Mouse (Mus musculus) layer of hippocampus, adult 11-12 months (tissue): Measurements from ENCODE around the gene Fastkd2.
A peak's percentile ranks its signal among the peaks of the same experiment; 100 is the strongest.

Source experiments
- DNase-seq: peaks from one replicate; pipeline ENCODE4 v3.0.0; 2022; ENCODE audit warnings: low spot score

Gene Fastkd2

DNA sequence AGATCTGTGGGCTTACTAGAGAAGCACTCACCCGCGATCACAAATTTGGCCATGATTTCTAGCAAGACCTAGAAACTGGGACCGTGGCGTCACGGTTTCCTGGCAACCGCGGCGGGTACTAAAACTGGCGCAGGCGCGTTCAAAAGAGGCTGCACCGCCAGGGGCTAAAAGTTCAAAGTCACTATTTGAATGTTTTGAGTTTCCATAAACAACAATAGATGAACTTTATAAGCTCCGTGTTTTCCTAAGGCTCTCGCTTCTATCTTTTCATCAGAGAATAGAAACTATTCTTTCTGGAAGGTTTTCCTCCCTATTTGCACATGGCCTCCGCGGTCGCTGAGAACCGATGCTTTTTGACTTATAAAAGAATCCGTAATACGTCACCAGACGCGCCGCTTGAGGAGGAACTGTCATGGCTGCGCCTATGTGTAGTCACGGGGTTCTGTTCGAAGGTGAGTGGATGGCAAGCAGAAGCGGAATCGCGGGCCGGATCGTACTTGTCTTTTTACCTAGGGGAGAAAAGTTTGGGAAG lies at the start of gene Fastkd2, which contains the start of gene Mdh1b:
Gene Fastkd2 (plus strand): TSS at position 375 of the 532 bp plus-strand sequence.
Gene Mdh1b (minus strand): TSS at position 79 of the 532 bp plus-strand sequence.
- DNase-seq: peak; percentile 93

DNA sequence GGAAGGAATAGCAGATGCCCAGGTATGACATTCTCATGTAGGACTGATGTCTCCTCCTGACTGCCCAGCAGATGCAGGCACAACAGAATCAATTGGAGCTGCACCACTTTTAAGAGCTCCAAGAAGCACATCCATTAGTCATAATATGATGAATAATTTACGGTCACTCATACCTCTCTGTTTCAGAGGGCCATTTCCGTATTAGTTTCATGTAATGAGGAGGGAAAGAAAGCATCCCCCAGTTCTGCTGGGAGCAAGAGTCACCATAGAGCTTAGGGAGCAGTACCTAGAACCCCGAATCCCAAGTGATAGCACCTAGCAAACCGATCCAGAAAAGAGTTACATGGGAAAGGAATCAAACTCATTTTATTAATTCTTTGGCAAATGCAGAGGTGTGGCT lies 43.6 kb upstream of the Fastkd2 start, which contains the start of gene Dytn:
Gene Dytn (minus strand): TSS at position 101 of the 400 bp plus-strand sequence.
- DNase-seq: no peak

DNA sequence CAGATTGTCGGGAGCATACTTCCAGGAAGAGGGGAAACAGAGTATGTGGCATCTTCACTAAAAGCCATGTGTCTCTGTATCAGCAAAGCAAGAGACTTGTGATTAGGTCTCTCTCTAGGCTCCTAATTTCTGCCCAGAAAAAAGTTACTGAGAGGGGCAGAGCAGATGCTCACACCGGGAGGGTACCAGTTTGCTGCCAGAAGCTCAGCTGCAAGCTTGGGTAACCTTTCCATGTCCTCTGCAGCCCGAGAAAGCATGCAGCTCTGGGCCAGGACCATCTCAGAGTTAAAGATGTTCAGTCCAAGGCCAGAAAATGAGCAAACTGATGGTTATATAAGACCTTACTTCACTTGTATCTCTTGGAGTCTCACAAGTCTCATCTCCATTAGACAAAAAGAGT lies 33.6 kb upstream of the Fastkd2 start:
- no peak for DNase-seq

DNA sequence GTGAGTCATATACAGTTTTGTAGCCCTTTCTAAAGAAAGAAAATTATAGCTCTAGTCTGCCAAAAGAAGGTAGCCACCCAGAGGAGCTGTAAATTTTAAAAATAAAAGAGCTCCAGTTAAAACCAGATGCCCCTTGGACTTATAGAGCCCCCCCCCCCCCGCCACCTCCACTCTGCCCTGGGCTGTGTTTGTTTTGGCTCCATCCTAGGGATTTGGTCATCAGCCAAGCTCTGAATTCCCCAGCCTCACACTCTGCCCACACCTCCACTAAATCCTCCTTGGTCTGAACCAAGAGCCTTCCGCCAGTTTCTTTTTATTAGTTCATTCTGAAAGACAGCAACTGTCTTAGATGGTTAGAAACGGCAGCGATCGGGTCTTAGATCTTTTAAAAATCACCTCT lies 24.7 kb upstream of the Fastkd2 start:
- no peak for DNase-seq

DNA sequence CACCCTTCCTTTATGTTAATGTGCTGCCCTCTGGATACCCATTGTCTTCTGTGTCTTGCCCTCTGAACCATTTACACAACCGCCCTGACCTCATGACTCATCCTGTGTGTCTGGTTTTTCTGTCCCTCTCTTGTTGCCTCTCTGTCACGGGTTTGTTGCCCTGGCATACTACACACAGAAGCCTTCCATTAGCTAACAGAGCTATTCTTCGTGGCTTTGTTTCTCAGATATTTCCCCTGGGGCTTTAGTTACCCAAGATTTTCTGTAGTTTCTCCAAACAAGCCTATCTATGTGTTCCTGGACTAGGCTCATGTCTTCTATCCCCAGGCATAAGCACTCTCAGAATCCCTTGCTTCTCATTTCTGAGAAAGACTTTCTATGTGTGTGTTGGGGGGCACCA lies 21.5 kb upstream of the Fastkd2 start:
- DNase-seq: no peak

DNA sequence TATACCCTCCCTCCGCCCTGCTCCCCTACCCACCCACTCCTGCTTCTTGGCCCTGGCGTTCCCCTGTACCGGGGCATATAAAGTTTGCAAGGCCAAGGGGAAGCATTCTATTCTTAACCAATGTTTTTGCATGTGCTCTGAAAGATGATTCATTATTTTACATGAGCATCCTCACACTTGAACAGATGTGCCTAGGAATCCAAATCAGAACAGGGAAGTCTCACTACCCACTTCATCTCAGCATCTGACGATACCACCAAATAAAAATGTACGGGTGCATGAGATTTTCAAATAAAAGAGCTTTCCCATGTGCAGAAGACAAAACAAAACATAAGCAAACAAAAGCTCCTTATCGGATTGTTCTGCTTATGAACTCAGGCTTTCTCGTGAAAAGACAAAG lies 10.3 kb upstream of the Fastkd2 start:
- no peak for DNase-seq

DNA sequence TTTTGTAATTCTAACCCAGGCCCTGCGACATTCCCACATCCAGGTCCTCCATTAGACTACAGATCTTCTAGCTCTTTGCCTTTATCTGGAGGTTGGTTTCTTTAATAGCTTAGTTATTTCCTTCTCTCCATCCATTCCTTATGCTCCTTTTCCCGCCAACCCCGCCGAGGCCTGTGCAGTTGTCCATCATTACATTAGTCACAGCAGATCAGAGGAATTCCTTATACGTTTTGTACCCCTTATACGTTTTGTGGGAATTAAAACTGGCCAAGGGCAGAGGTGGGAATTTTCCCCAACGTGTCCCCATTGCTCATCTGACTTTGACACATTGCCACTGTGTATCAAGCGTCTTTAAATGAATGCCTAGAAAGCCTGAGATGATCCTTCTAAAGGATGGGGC lies 618 bp upstream of the Fastkd2 start:
- DNase-seq: no peak

DNA sequence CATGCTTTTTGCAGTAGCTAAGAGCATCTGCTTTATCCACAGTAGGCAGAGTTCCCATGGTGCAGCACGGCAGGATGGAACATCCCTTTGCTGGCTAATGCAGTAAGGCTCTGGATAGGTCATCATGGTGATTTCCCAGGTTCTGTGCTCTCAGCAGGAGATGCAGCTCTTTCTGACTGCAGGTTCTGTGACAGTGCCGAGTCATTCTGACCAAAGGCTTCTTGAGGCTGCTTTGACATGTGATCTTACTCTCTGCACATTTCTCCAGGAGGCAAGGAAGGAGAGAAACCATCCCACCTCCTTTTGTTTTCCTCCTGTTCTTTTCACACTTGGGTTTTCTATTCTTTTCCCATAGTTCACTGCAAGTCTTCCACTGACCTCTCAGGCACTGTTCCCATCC lies 25.6 kb downstream of the Fastkd2 start:
- no peak for DNase-seq

DNA sequence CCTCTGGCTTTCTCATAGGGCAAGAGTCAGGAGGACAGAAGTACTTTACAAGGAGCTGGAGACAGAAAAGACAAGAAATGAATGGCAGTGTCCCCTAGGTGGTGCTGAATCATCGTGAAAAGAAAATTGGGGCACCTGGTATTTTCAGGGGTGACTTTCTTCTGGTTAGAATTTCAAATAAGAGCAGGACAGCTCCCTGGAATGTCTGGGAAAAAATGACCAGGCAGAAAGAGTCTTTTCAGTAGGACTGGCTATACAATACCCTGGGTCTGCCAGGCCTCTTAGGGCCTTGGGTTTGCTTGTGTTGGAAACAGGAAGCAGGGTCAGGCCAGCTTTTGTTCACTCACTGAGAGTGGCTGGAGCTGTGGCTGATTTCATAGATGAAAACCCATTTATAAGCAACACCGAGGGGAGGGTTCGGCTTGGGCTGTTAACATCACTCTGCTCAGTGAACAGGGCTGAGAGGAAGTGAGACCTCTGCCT lies 32.8 kb downstream of the Fastkd2 start:
- DNase-seq: peak; percentile 71

DNA sequence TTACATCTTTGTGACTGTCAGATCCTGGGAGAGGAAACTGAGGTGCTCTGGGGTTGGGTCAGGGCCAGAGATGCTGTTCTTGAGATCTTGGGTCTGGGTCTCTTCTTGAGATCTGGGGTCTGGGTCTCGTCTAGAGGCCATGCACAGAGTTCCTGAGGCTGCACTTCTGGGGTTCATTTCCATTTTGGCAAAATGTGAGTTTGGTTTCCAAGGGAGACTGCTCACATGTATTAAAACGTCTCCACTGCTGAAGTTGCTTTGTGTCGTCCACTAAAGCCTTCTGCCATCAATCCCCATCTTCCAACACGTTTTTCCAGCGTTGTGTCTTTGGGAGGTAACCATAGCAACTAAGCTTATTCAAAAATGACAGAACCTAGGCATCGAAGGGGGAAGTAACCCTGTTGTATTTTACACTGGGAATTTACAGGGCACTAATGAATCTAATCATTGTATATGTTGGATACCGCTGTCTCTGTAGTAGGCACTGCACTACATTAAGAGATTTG lies 33.5 kb downstream of the Fastkd2 start:
- DNase-seq: peak; percentile 11

DNA sequence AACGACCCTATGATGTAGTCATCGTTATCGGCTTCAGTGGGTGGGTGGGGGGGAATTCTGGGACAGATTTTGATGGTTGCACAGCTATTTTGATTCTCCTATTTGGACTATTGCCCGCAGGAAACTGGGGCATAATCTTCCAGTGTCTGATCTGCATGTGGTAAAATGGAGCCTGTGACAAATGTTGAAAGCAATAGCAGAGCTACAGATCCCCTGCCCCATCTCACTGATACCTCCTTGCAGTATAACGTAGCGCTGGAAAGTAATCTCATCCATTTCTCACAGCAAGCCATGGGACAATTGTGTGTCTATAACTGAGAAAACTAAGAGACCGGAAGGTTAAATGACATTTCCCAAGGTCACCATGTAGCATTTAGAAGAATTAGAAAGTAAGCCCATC lies 34.0 kb downstream of the Fastkd2 start:
- no peak for DNase-seq

DNA sequence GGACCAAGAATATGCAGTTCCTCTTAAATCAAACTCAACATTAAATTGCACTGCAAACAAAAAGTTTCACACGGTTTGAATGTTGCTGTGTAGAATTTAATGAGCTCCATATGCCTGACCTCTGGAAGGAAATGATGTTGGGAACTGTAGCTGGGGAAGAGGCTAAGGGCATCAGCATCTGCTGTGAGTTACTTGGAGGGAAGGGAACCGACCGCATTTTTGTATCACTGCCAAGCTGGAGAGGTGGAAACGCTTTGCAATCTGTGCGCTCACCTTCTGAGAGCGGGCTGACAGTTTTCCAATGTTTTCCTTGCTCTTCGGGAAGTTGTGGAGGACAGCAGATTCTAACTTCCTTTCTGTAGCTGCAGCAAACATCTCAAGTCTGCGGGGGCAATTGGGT lies 37.7 kb downstream of the Fastkd2 start:
- DNase-seq: no peak

DNA sequence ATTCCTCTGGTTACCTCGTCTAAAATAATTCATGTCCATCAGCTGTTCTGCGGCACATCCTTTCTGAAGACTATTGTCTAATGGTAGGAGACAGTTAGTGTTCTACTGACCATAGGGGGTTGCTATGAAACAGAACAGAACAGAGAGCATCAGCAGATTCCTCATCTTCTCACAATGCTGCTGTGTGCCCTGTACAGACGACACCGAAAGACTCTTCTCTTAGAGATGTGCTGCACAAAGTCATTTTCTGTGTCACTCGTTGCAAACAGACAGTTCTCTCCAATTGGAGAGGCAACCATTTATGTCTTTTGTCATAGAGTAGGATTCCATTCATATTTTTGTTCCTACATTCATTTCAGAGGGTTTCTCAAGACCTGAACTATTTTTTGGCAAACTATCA lies 38.8 kb downstream of the Fastkd2 start, which contains the start of gene 4933402D24Rik:
Gene 4933402D24Rik (minus strand): TSS at position 101 of the 400 bp plus-strand sequence.
- DNase-seq: no peak

DNA sequence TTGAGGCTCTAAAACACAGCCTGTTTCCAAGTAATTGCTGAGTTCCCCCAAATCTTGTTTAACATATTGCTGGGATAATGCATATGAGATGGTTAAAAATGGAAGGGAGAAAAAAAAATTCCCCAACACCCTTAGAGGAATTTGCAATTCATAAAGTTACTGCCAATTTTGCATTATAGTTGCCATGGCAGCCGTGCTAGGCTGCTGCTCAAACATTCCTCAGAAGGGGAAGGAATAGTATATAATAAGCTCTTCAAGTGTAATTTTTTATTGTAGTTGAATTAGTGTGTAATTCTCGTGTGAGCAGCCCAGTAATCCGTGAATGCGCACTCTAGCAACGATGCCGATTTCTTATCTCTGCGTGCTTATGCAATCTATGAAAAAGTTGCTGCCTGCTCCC lies 39.9 kb downstream of the Fastkd2 start:
- DNase-seq: peak; percentile 43

DNA sequence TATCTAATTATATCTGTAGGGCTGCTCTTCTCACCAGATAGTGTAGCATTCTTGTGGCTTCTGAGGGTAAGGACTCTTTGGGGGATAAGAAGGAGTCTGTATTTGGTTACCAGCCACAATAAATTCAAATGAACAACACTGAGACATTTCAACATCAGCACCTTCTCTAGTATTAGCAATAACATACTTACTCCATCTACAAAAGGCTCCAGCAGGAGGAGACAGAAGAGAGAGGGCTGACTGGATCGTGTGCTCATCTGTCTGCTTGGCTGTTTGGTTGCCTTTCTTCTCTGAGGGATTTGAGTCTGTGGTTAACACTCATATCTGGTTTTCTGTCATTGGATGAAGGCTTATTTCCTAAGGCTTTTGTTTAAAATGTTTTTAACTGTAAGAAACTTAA lies 46.0 kb downstream of the Fastkd2 start:
- no peak for DNase-seq

DNA sequence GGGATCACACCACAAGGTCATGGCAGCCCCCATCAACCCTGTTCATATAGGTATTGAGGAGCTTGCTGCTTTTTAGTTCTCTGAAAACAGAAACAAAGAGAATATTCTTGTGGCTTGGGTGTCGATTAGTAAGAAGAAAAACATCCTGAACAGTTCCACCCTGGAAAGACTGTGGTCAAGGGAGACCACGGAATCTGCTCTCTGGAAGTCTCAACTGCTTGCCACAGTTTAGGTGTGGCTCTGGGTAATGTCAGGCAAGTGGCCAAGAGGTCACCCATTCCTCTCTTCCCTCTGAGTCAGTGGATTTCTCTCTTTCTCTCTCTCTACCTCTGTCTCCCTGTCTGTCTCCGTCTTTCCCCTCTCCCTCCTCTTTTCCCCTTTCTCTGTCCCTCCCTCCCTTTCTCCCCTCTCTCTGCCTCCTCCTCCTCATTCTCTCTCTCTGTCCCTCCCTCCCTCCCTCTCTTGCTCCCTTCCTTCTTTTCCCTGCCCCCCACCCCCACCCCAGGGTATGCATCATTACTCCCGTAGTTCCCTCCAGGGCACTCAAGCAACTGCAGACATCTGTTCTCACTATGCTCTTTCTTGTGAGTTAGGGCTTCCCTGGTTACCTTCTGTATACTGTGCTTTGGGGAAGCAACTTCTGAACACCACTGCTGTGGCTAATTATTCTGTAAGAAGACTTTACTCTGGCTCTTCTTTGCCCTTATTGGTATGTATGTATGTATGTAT lies 46.7 kb downstream of the Fastkd2 start:
- DNase-seq: no peak

DNA sequence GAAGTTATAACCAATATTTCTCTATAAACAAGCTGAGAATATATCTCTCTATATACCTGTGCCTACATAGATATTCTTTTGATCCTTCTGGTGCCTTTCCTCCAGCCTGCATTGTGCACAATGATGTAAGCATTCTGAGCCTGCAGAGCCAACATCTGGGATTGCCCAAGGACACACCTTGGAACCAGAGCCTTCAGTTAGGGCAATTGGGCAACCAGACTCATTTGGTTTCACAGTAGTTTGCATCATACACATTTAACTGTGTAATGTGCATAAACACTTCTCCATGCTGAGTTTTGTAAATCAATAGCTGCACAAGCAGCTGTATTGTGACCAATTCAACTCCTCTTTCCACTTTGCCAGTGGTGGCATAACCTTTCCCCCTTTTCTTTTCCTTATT lies 63.9 kb downstream of the Fastkd2 start:
- DNase-seq: no peak
